Mouse (Mus musculus) central nervous system, embryonic 18 days (tissue): Measurements from ENCODE around the gene Wipi1. TPM values are rescaled to one million over a fixed set of nuclear protein-coding genes. Genes with fewer than 3 reads are reported as not detected.

Experiments
- polyA plus RNA-seq: library from polyadenylated mRNA; depleted of rRNA; stranded (reverse); fragments of >200 nt; gene quantifications from 2 replicates; pipeline ENCODE4 v1.2.3, GENCODE M21; 2012; rRNA removed

Gene Wipi1
- 7.4 and 8.0 TPM in 2 replicates for polyA plus RNA-seq

GRCm38 (mm10) chr11:109611303-109612149 lies at the start of gene Wipi1:
Gene Wipi1, minus strand, starts transcription at chr11:109611967.

GRCm38 (mm10) chr11:109649206-109649605 lies 37.4 kb upstream of the Wipi1 start, which contains the start of gene Prkar1a:
Gene Prkar1a, plus strand, starts transcription at chr11:109649405.

Other genes with a start within 250 kb of the Wipi1 start
- 26.6 and 27.5 TPM in 2 replicates for gene Gna13, start 249.1 kb downstream of the Wipi1 start, polyA plus RNA-seq
- gene 9930022D16Rik, start 198.1 kb downstream of the Wipi1 start, polyA plus RNA-seq = 0.03 TPM in 1 of 2 replicates, not detected in the other
- gene Amz2, start 186.0 kb downstream of the Wipi1 start, polyA plus RNA-seq = 238 and 241 TPM in 2 replicates
- 3.8 and 5.2 TPM in 2 replicates for gene Arsg, start 138.6 kb downstream of the Wipi1 start, polyA plus RNA-seq
- gene Slc16a6, start 138.4 kb downstream of the Wipi1 start, polyA plus RNA-seq = 2.9 and 3.0 TPM in 2 replicates
- 309 and 325 TPM in 2 replicates for gene Prkar1a, start 37.4 kb upstream of the Wipi1 start, polyA plus RNA-seq
- 4.1 and 4.7 TPM in 2 replicates for gene Fam20a, start 110.3 kb upstream of the Wipi1 start, polyA plus RNA-seq
- gene 1700012B07Rik, start 216.1 kb upstream of the Wipi1 start, polyA plus RNA-seq = not detected in 2 replicates